8 mouse cellular contexts compared by ENCODE assay signal in the genomic region with DNA sequence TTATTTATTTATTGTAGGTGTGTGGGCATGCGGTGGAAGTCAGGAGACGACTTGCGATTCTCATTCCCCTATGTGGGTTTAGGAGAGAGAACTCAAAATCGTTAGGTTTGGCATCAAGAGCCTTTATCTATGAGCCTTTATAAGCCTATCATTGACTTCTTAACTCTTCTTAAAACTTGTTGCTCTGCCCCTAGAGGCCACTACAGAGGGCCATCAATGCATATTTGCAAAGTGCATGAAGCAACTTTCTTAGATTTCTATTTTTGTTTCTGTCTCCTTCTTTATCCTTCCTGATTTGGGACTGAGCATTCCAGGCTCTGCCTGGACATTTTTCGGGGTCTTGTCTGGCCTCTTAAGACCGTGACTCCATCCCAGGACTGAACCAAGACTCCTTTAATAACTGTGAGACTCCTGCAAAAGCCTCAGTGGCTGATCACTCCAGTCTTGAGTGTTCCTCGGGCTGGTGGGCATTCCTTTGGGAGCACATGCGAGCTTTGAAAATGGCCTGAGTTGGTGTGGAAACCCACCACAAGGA. TPM values are rescaled to one million over a fixed set of nuclear protein-coding genes. Genes with fewer than 3 reads are reported as not detected.
DNase-seq lines count a peak whose midpoint lies in the region; ATAC-seq and TF ChIP-seq lines count a peak whose summit lies in the region.

No protein-coding gene starts in this region.

- H3ac ChIP-seq in myocyte (ENCODE audit: control insufficient read depth, insufficient read length): peak overlapping the region; percentile 79

- H3K4me1 ChIP-seq in E14TG2a.4 (replicated peaks; ENCODE audit: low read depth, low read length): peaks cover 17% of the 10 kb centered on the region
- H3K4me1 ChIP-seq in forebrain, embryonic 10.5 days: peaks cover 25% of the 10 kb centered on the region
- H3K4me1 ChIP-seq in limb, embryonic 14.5 days (ENCODE audit: control insufficient read depth, insufficient read depth, low read length): peaks cover 16% of the 10 kb centered on the region

- H3K9ac ChIP-seq in limb, embryonic 14.5 days (ENCODE audit: low read depth, low read length, severe bottlenecking): peak overlapping the region; percentile 91

- no peak for TF ChIP-seq POLR2A in limb, embryonic 14.5 days (IDR thresholded peaks at IDR 0.05; ENCODE audit: borderline replicate concordance, extremely low read depth, insufficient read depth, insufficient read length)
- TF ChIP-seq POLR2A in myocyte (IDR thresholded peaks at IDR 0.05; ENCODE audit: insufficient read length, low read depth): no peak

- peak; percentile 62 for TF ChIP-seq CTCF in gastrocnemius, adult 2 months (IDR thresholded peaks at IDR 0.05)
- peak; percentile 34 for TF ChIP-seq CTCF in E14TG2a.4 (conservative IDR thresholded peaks at IDR 0.05; ENCODE audit: low read length)

- peak overlapping the region; percentile 80 for H3K4me3 ChIP-seq in gastrocnemius, adult 2 months
- peak overlapping the region; percentile 94 for H3K4me3 ChIP-seq in E14TG2a.4 (replicated peaks; ENCODE audit: low read length)
- H3K4me3 ChIP-seq in forebrain, embryonic 10.5 days: peak overlapping the region; percentile 88
- peak overlapping the region; percentile 92 for H3K4me3 ChIP-seq in limb, embryonic 14.5 days (replicated peaks; ENCODE audit: low read length)
- H3K4me3 ChIP-seq in myocyte: peak overlapping the region; percentile 80

- H3K79me2 ChIP-seq in myocyte (ENCODE audit: control insufficient read depth, insufficient read depth): peaks cover 39% of the 10 kb centered on the region

- H3K27ac ChIP-seq in gastrocnemius, adult 2 months: peak overlapping the region; percentile 97
- peak overlapping the region; percentile 97 for H3K27ac ChIP-seq in forebrain, embryonic 10.5 days
- peak overlapping the region; percentile 96; the same call in 1 of the 2 replicates for H3K27ac ChIP-seq in limb, embryonic 14.5 days (replicated peaks; ENCODE audit: low read depth, low read length)

- intact Hi-C loops in gastrocnemius, adult 2 months (cut with DNase I): loop anchor here (2.0 to 5.0 kb wide), 2 partner anchors 41 to 56 kb away; no protein-coding TSS in a partner anchor

- H3K36me3 ChIP-seq in E14TG2a.4 (ENCODE audit: insufficient read depth, low read length): peaks cover 6% of the 10 kb centered on the region
- peaks cover 9% of the 10 kb centered on the region for H3K36me3 ChIP-seq in forebrain, embryonic 10.5 days (replicated peaks)
- H3K36me3 ChIP-seq in limb, embryonic 14.5 days (ENCODE audit: control insufficient read depth, insufficient read depth, low read length): peaks cover 6% of the 10 kb centered on the region
- H3K36me3 ChIP-seq in myocyte (ENCODE audit: control insufficient read depth, insufficient read depth): peaks cover 5% of the 10 kb centered on the region

- H3K27me3 ChIP-seq in E14TG2a.4 (ENCODE audit: insufficient read depth, low read length): 0 out of 2 replicates have a peak, but pooled peaks cover 2% of the 10 kb centered on the region
- no peaks in the 10 kb centered on the region for H3K27me3 ChIP-seq in forebrain, embryonic 10.5 days (ENCODE audit: poor library complexity, severe bottlenecking)
- no peaks in the 10 kb centered on the region for H3K27me3 ChIP-seq in limb, embryonic 14.5 days (ENCODE audit: control insufficient read depth, insufficient read depth, low read length)
- H3K27me3 ChIP-seq in myocyte (ENCODE audit: control insufficient read depth, insufficient read depth, insufficient read length): no peaks in the 10 kb centered on the region

- DNase-seq in gastrocnemius, adult 2 months: no peak
- DNase-seq in gastrocnemius, postnatal 10 days: no peak
- no peak for DNase-seq in forebrain, embryonic 10.5 days (ENCODE audit: extremely low spot score, low spot score)
- DNase-seq in limb, embryonic 14.5 days (ENCODE audit: low spot score): peak; percentile 17
- DNase-seq in right cerebral cortex, adult 18-20 months: no peak
- DNase-seq in urinary bladder, postnatal 14 days (ENCODE audit: low spot score): no peak

- H3K9me3 ChIP-seq in E14TG2a.4 (ENCODE audit: low read length): no peaks in the 10 kb centered on the region
- no peaks in the 10 kb centered on the region for H3K9me3 ChIP-seq in forebrain, embryonic 10.5 days
- no peaks in the 10 kb centered on the region for H3K9me3 ChIP-seq in limb, embryonic 14.5 days (ENCODE audit: control insufficient read depth, low read length)

- 18% methylated on average over 8 of the region's 8 CpGs for WGBS in forebrain, embryonic 10.5 days
- 18% methylated on average over 8 of the region's 8 CpGs for WGBS in limb, embryonic 14.5 days

- ATAC-seq in limb, embryonic 14.5 days (ENCODE audit: low FRiP score, low read depth): peak; percentile 21; the same call in 1 of the 2 replicates

- H3K4me2 ChIP-seq in limb, embryonic 14.5 days (replicated peaks; ENCODE audit: low read depth, low read length, severe bottlenecking): peak overlapping the region; percentile 77
- H3K4me2 ChIP-seq in myocyte (ENCODE audit: low read depth): peak overlapping the region; percentile 100

TF ChIP-seq in myocyte, 11 proteins besides CTCF, POLR2A, EP300 and RAD21:
- TF ChIP-seq TCF3 (IDR thresholded peaks at IDR 0.05; ENCODE audit: insufficient read length, low read depth): no peak
- TF ChIP-seq SRF (IDR thresholded peaks at IDR 0.05; ENCODE audit: control insufficient read depth, insufficient read length, low read depth): no peak
- no peak for TF ChIP-seq USF1 (IDR thresholded peaks at IDR 0.05; ENCODE audit: low read depth)
- no peak for TF ChIP-seq TCF12 (IDR thresholded peaks at IDR 0.05; ENCODE audit: insufficient read depth, poor library complexity, severe bottlenecking)
- no peak for TF ChIP-seq E2F4 (IDR thresholded peaks at IDR 0.05; ENCODE audit: insufficient read depth)
- no peak for TF ChIP-seq MYOG (IDR thresholded peaks at IDR 0.05; ENCODE audit: control insufficient read depth in 1 of 3, insufficient read depth in 1 of 3, insufficient read length in 2 of 3, low read depth in 2 of 3)
- TF ChIP-seq MYOD1 (IDR thresholded peaks at IDR 0.05; ENCODE audit: control insufficient read depth in 1 of 3, insufficient read length in 2 of 3, low read depth in 2 of 3): no peak
- TF ChIP-seq MAX (IDR thresholded peaks at IDR 0.05; ENCODE audit: low read depth): no peak
- no peak for TF ChIP-seq POLR2AphosphoS2 (IDR thresholded peaks at IDR 0.05; ENCODE audit: insufficient read length, low read depth)
- no peak for TF ChIP-seq CEBPB (IDR thresholded peaks at IDR 0.05; ENCODE audit: insufficient read depth, poor library complexity, severe bottlenecking)
- no peak for TF ChIP-seq REST (IDR thresholded peaks at IDR 0.05; ENCODE audit: insufficient read depth, insufficient read length)
TF ChIP-seq in myocyte: peak in this region for 0.

RNA-seq across cellular contexts. Expression of a gene that starts 0.4 kb away (rescaled TPM):
- 1 to 10 TPM; 4.8 to 7.2 TPM for total RNA-seq in gastrocnemius, adult 2 months (2021)
- 10 to 100 TPM; 11.5 to 16.2 TPM for total RNA-seq in gastrocnemius, postnatal 10 days (2021)
- 32.0 and 36.0 TPM in 2 replicates for polyA plus RNA-seq in forebrain, embryonic 10.5 days (2016; fragmentation: Nextera tagmentation; extraction: Ambion mirVana)
- 25.6 and 25.8 TPM in 2 replicates for polyA plus RNA-seq in limb, embryonic 14.5 days (2012; rRNA removed)
- polyA plus RNA-seq in limb, embryonic 14.5 days (2014; fragmentation: Nextera tagmentation; extraction: Ambion mirVana): 27.5 and 32.9 TPM in 2 replicates
- polyA plus RNA-seq in myocyte (2012; fragmentation: generic; extraction: Trizol): 11.4 TPM
